Mouse (Mus musculus) intestine, embryonic 15.5 days (tissue): ENCODE measurements at regions not wholly inside any gene's neighbourhood (a gene's known extent, or its start where the extent isn't known, plus 50 kb on each side); places are given as distances from the start of the nearest gene placed in this dataset.

Source experiments
- ATAC-seq: fragments of 200-750 bp; cut with Nextera tagmentation; 2 replicates; pipeline ENCODE4 v1.8.0; 2017; ENCODE audit warnings: moderate TSS enrichment, moderate library complexity
- H3K27ac ChIP-seq: fragments of 300-500 bp; sonication (generic); 2 replicates; pipeline ENCODE4 v1.5.1; 2015; ENCODE audit warnings: mild to moderate bottlenecking, inconsistent platforms
- H3K27me3 ChIP-seq: fragments of 300-500 bp; sonication (generic); replicated peaks from 2 replicates; pipeline ENCODE4 v1.6.1; 2015; ENCODE audit warnings: inconsistent platforms
- H3K36me3 ChIP-seq: fragments of 300-500 bp; sonication (generic); 2 replicates; pipeline ENCODE4 v1.6.1; 2015; ENCODE audit warnings: inconsistent platforms
- H3K4me1 ChIP-seq: fragments of 300-500 bp; sonication (generic); replicated peaks from 2 replicates; pipeline ENCODE4 v1.6.1; 2015; ENCODE audit warnings: inconsistent platforms
- H3K4me2 ChIP-seq: fragments of 300-500 bp; sonication (generic); replicated peaks from 2 replicates; pipeline ENCODE4 v1.6.1; 2015; ENCODE audit warnings: mild to moderate bottlenecking, inconsistent platforms
- H3K4me3 ChIP-seq: fragments of 300-500 bp; sonication (generic); replicated peaks from 2 replicates; pipeline ENCODE4 v1.5.1; 2015; ENCODE audit warnings: inconsistent platforms
- H3K9ac ChIP-seq: fragments of 300-500 bp; sonication (generic); 2 replicates; pipeline ENCODE4 v1.6.1; 2015; ENCODE audit warnings: inconsistent platforms
- H3K9me3 ChIP-seq: fragments of 300-500 bp; sonication (generic); 2 replicates; pipeline ENCODE4 v1.6.1; 2016; ENCODE audit warnings: inconsistent platforms
- whole genome bisulfite sequencing: fragments of 180-500 bp; shearing (Covaris S2); methylation state at CpG from one replicate; pipeline ENCODE4 v1.1.7; 2015; 5-methylcytosine and 5-hydroxymethylcytosine counted together

GRCm38 (mm10) chr1:76487481-76487880 is 941.4 kb downstream of the Slc4a3 start:
- WGBS: 83% methylated on average over 4 of the region's 4 CpGs
- no peak for ATAC-seq

GRCm38 (mm10) chr1:76489681-76490492 is 943.8 kb downstream of the Slc4a3 start:
- no peaks in the 10 kb centered on the region for H3K4me1 ChIP-seq
- H3K27ac ChIP-seq: no peak overlapping the region
- no peaks in the 10 kb centered on the region for H3K9me3 ChIP-seq
- no peak for ATAC-seq
- no peaks in the 10 kb centered on the region for H3K27me3 ChIP-seq
- H3K4me2 ChIP-seq: no peak overlapping the region
- WGBS: 66% methylated on average over 12 of the region's 12 CpGs
- no peak overlapping the region for H3K4me3 ChIP-seq
- H3K9ac ChIP-seq: no peak overlapping the region
- no peaks in the 10 kb centered on the region for H3K36me3 ChIP-seq

More at GRCm38 (mm10) chr1:76487481-76487880, 941.4 kb downstream of the Slc4a3 start:
- H3K4me3 ChIP-seq: no peak overlapping the region
- no peaks in the 10 kb centered on the region for H3K27me3 ChIP-seq
- H3K36me3 ChIP-seq: no peaks in the 10 kb centered on the region
- H3K4me2 ChIP-seq: no peak overlapping the region
- H3K27ac ChIP-seq: no peak overlapping the region
- no peak overlapping the region for H3K9ac ChIP-seq
- H3K9me3 ChIP-seq: no peaks in the 10 kb centered on the region
- H3K4me1 ChIP-seq: no peaks in the 10 kb centered on the region

- no peak overlapping the region for H3K27ac ChIP-seq
- no peaks in the 10 kb centered on the region for H3K4me1 ChIP-seq
- 53% methylated on average over 7 of the region's 7 CpGs for WGBS
- H3K4me2 ChIP-seq: no peak overlapping the region
- H3K9me3 ChIP-seq: no peaks in the 10 kb centered on the region
- ATAC-seq: no peak
- no peaks in the 10 kb centered on the region for H3K36me3 ChIP-seq
- no peaks in the 10 kb centered on the region for H3K27me3 ChIP-seq
- no peak overlapping the region for H3K4me3 ChIP-seq
- no peak overlapping the region for H3K9ac ChIP-seq
Measured at GRCm38 (mm10) chr1:76490719-76491118, 944.7 kb downstream of the Slc4a3 start.

GRCm38 (mm10) chr1:76491187-76491586 is 945.1 kb downstream of the Slc4a3 start:
- no peaks in the 10 kb centered on the region for H3K4me1 ChIP-seq
- no peak overlapping the region for H3K9ac ChIP-seq
- H3K4me2 ChIP-seq: no peak overlapping the region
- 47% methylated on average over 4 of the region's 4 CpGs for WGBS
- H3K36me3 ChIP-seq: no peaks in the 10 kb centered on the region
- no peak for ATAC-seq
- H3K9me3 ChIP-seq: no peaks in the 10 kb centered on the region
- H3K27ac ChIP-seq: no peak overlapping the region
- H3K4me3 ChIP-seq: no peak overlapping the region
- no peaks in the 10 kb centered on the region for H3K27me3 ChIP-seq

GRCm38 (mm10) chr1:76505150-76505549 is 959.1 kb downstream of the Slc4a3 start:
- no peak overlapping the region for H3K27ac ChIP-seq
- no peaks in the 10 kb centered on the region for H3K4me1 ChIP-seq
- no peaks in the 10 kb centered on the region for H3K9me3 ChIP-seq
- no peak overlapping the region for H3K4me3 ChIP-seq
- no peaks in the 10 kb centered on the region for H3K27me3 ChIP-seq
- H3K4me2 ChIP-seq: no peak overlapping the region
- H3K36me3 ChIP-seq: no peaks in the 10 kb centered on the region
- H3K9ac ChIP-seq: no peak overlapping the region
- ATAC-seq: no peak

GRCm38 (mm10) chr1:76508821-76509220 is 962.8 kb downstream of the Slc4a3 start:
- Histone ChIP-seq H3K36me3 (no peaks in the 10 kb centered on the region), H3K9ac (no peak overlapping the region), H3K27ac (no peak overlapping the region), H3K9me3 (no peaks in the 10 kb centered on the region), H3K27me3 (no peaks in the 10 kb centered on the region), H3K4me1 (no peaks in the 10 kb centered on the region), H3K4me2 (no peak overlapping the region), H3K4me3 (no peak overlapping the region)
- ATAC-seq: no peak
- WGBS: 96% methylated on average over 1 of the region's 1 CpGs

GRCm38 (mm10) chr1:76509486-76509885 is 963.4 kb downstream of the Slc4a3 start:
- Histone ChIP-seq H3K4me2 (no peak overlapping the region), H3K9ac (no peak overlapping the region), H3K27ac (no peak overlapping the region), H3K9me3 (no peaks in the 10 kb centered on the region), H3K36me3 (no peaks in the 10 kb centered on the region), H3K27me3 (no peaks in the 10 kb centered on the region), H3K4me1 (no peaks in the 10 kb centered on the region), H3K4me3 (no peak overlapping the region)
- ATAC-seq: no peak
- WGBS: 95% methylated on average over 3 of the region's 3 CpGs

GRCm38 (mm10) chr1:76512156-76512555 is 966.1 kb downstream of the Slc4a3 start:
- Histone ChIP-seq H3K9me3 (no peaks in the 10 kb centered on the region), H3K9ac (no peak overlapping the region), H3K4me1 (no peaks in the 10 kb centered on the region), H3K27ac (no peak overlapping the region), H3K4me2 (no peak overlapping the region), H3K4me3 (no peak overlapping the region), H3K27me3 (no peaks in the 10 kb centered on the region), H3K36me3 (no peaks in the 10 kb centered on the region)
- WGBS: 79% methylated on average over 1 of the region's 1 CpGs
- ATAC-seq: no peak

GRCm38 (mm10) chr1:76513490-76513889 is 967.4 kb downstream of the Slc4a3 start:
- no peaks in the 10 kb centered on the region for H3K27me3 ChIP-seq
- no peaks in the 10 kb centered on the region for H3K4me1 ChIP-seq
- H3K36me3 ChIP-seq: no peaks in the 10 kb centered on the region
- no peak for ATAC-seq
- no peaks in the 10 kb centered on the region for H3K9me3 ChIP-seq
- no peak overlapping the region for H3K27ac ChIP-seq
- no peak overlapping the region for H3K9ac ChIP-seq
- H3K4me2 ChIP-seq: no peak overlapping the region
- no peak overlapping the region for H3K4me3 ChIP-seq
- WGBS: 92% methylated on average over 2 of the region's 2 CpGs

- 49% methylated on average over 9 of the region's 9 CpGs for WGBS
- ATAC-seq: no peak
Measured at GRCm38 (mm10) chr1:76529531-76529930, 983.5 kb downstream of the Slc4a3 start.

GRCm38 (mm10) chr1:76530342-76530741 is 984.3 kb downstream of the Slc4a3 start:
- Histone ChIP-seq H3K9ac (no peak overlapping the region), H3K9me3 (no peaks in the 10 kb centered on the region), H3K27me3 (no peaks in the 10 kb centered on the region), H3K4me1 (no peaks in the 10 kb centered on the region), H3K4me2 (no peak overlapping the region), H3K27ac (no peak overlapping the region), H3K36me3 (no peaks in the 10 kb centered on the region), H3K4me3 (no peak overlapping the region)
- ATAC-seq: no peak
- WGBS: 60% methylated on average over 6 of the region's 6 CpGs

More at GRCm38 (mm10) chr1:76529531-76529930, 983.5 kb downstream of the Slc4a3 start:
- Histone ChIP-seq H3K9ac (no peak overlapping the region), H3K4me3 (no peak overlapping the region), H3K9me3 (no peaks in the 10 kb centered on the region), H3K4me2 (no peak overlapping the region), H3K36me3 (no peaks in the 10 kb centered on the region), H3K4me1 (no peaks in the 10 kb centered on the region), H3K27ac (no peak overlapping the region), H3K27me3 (no peaks in the 10 kb centered on the region)

- Histone ChIP-seq H3K4me1 (no peaks in the 10 kb centered on the region), H3K9me3 (no peaks in the 10 kb centered on the region), H3K27ac (no peak overlapping the region), H3K9ac (no peak overlapping the region), H3K36me3 (no peaks in the 10 kb centered on the region), H3K4me3 (no peak overlapping the region), H3K27me3 (no peaks in the 10 kb centered on the region), H3K4me2 (no peak overlapping the region)
- ATAC-seq: no peak
- 69% methylated on average over 4 of the region's 4 CpGs for WGBS
Measured at GRCm38 (mm10) chr1:76535522-76535956, 979.3 kb downstream of the Epha4 start.

- no peak overlapping the region for H3K9ac ChIP-seq
- H3K4me3 ChIP-seq: no peak overlapping the region
- H3K9me3 ChIP-seq: no peaks in the 10 kb centered on the region
- H3K36me3 ChIP-seq: no peaks in the 10 kb centered on the region
- H3K27ac ChIP-seq: no peak overlapping the region
- 71% methylated on average over 3 of the region's 3 CpGs for WGBS
- H3K4me2 ChIP-seq: no peak overlapping the region
- no peak for ATAC-seq
- H3K27me3 ChIP-seq: no peaks in the 10 kb centered on the region
- H3K4me1 ChIP-seq: no peaks in the 10 kb centered on the region
Measured at GRCm38 (mm10) chr1:76540529-76540928, 974.4 kb downstream of the Epha4 start.
